Mouse (Mus musculus) spleen, adult 2 months (tissue): ENCODE data around the gene Nmb.

Source experiments
- CTCF ChIP-seq: fragments of 200-500 bp; IDR thresholded peaks from 2 replicates; pipeline ENCODE4 v1.5.1; 2011; ENCODE audit warnings: mild to moderate bottlenecking, inconsistent platforms; ENCODE audit not compliant: insufficient read depth, insufficient read length, insufficient replicate concordance; ENCODE audit errors: extremely low read depth
- POLR2A ChIP-seq: fragments of 200-500 bp; IDR thresholded peaks from 2 replicates; pipeline ENCODE4 v1.6.1; 2011; ENCODE audit warnings: low read depth, low read length, inconsistent platforms

GRCm38 (mm10) chr7:80917916-80918465 is 13.1 kb upstream of the Nmb start:
- TF ChIP-seq CTCF (no peak), POLR2A (no peak)
